In genomic region chr1:59247602-59248001, GRCm38 (mm10) we compare ENCODE assay signal across 8 mouse cellular contexts. TPM values are rescaled to one million over a fixed set of nuclear protein-coding genes. Genes with fewer than 3 reads are reported as not detected.
DNase-seq lines count a peak whose midpoint lies in the region; ATAC-seq and TF ChIP-seq lines count a peak whose summit lies in the region.

No protein-coding gene starts in this region.

- peak overlapping the region; percentile 22; the same call in 1 of the 2 replicates for H3K4me2 ChIP-seq in lung, embryonic 16.5 days (ENCODE audit: low read depth, low read length)

- ATAC-seq in Patski = peak; percentile 54
- ATAC-seq in lung, embryonic 16.5 days (ENCODE audit: low read depth) = peak; percentile 47; the same call in 1 of the 2 replicates
- ATAC-seq in erythroblast, adult 5-6 weeks (replicated peaks; ENCODE audit: low FRiP score, poor library complexity, severe bottlenecking) = no peak

- peak; percentile 93 for TF ChIP-seq CTCF in Patski (IDR thresholded peaks at IDR 0.05)
- peak; percentile 86 for TF ChIP-seq CTCF in kidney, adult 2 months (conservative IDR thresholded peaks at IDR 0.05; ENCODE audit: insufficient read depth, insufficient read length, low read depth, low read length)

- H3K36me3 ChIP-seq in kidney, adult 2 months (ENCODE audit: control insufficient read depth, insufficient read depth, low read length) = no peaks in the 10 kb centered on the region
- H3K36me3 ChIP-seq in lung, embryonic 16.5 days (ENCODE audit: control insufficient read depth, insufficient read depth, low read length) = no peaks in the 10 kb centered on the region

- DNase-seq in B cell, adult 2 months = peak; percentile 21 to 25
- DNase-seq in Patski (ENCODE audit: low read depth, low spot score) = no peak
- peak; percentile 75 to 80 for DNase-seq in cerebellum, postnatal 36 days
- peak; percentile 32 to 36 for DNase-seq in gastrocnemius, postnatal 36 days
- DNase-seq in kidney, adult 2 months = peak; percentile 56
- peak; percentile 42 for DNase-seq in ovary, postnatal 14 days (ENCODE audit: low spot score)

- intact Hi-C loops in gastrocnemius, postnatal 36 days (cut with DNase I) = loop anchor here (2.0 kb wide), 1 partner anchor 375 kb away; no protein-coding TSS in a partner anchor

- CTCF ChIA-PET in Patski (lab: Charles Lee) = interaction anchor here (0.7 to 3.1 kb wide), 10 partner anchors 9 to 389 kb away, joined by 3 to 13 read pairs (median 4); partner anchors contain the start of genes Als2 and Cdk15

- no peak overlapping the region for H3K27ac ChIP-seq in kidney, adult 2 months (ENCODE audit: insufficient read depth, low read depth, low read length)
- H3K27ac ChIP-seq in lung, embryonic 16.5 days (ENCODE audit: low read length) = no peak overlapping the region

- 4% methylated on average over 9 of the region's 9 CpGs for WGBS in kidney, adult 2 months
- WGBS in lung, embryonic 16.5 days = 5% methylated on average over 9 of the region's 9 CpGs

- no peaks in the 10 kb centered on the region for H3K27me3 ChIP-seq in Patski
- no peaks in the 10 kb centered on the region for H3K27me3 ChIP-seq in kidney, adult 2 months (replicated peaks; ENCODE audit: control insufficient read depth, insufficient read depth, low read length)
- no peaks in the 10 kb centered on the region for H3K27me3 ChIP-seq in lung, embryonic 16.5 days (ENCODE audit: control insufficient read depth, insufficient read depth, low read depth, low read length)

- H3K9ac ChIP-seq in lung, embryonic 16.5 days (ENCODE audit: low read length) = peak overlapping the region; percentile 41; the same call in 1 of the 2 replicates

- H3K4me3 ChIP-seq in kidney, adult 2 months (ENCODE audit: insufficient read depth, low read depth, low read length) = no peak overlapping the region
- H3K4me3 ChIP-seq in lung, embryonic 16.5 days (ENCODE audit: low read length) = no peak overlapping the region

- POLR2A ChIA-PET in Patski (lab: Charles Lee) = interaction anchor here (0.6 kb wide), 2 partner anchors 159 to 473 kb away, joined by 3 to 8 read pairs; no protein-coding TSS in a partner anchor

- H3K9me3 ChIP-seq in lung, embryonic 16.5 days (ENCODE audit: control insufficient read depth, low read length) = no peaks in the 10 kb centered on the region

- in situ Hi-C loops in Patski (cut with MboI; ENCODE audit: low pct_unique_long_range_greater_than_20kb) = no loop called here

- no peaks in the 10 kb centered on the region for H3K4me1 ChIP-seq in kidney, adult 2 months (ENCODE audit: control insufficient read depth, insufficient read depth, low read length)
- H3K4me1 ChIP-seq in lung, embryonic 16.5 days (replicated peaks; ENCODE audit: control insufficient read depth, insufficient read depth, low read length) = peaks cover 2% of the 10 kb centered on the region; the same call in 1 of the 2 replicates

- TF ChIP-seq POLR2A in kidney, adult 2 months (IDR thresholded peaks at IDR 0.05; ENCODE audit: low read depth, low read length) = no peak

RNA-seq across cellular contexts. Expression of gene Cdk15, which starts 9.1 kb away (rescaled TPM):
- polyA plus RNA-seq in Patski (2021) = 7.3 TPM
- total RNA-seq in gastrocnemius, postnatal 36 days (2021) = not detected
- 0.05 and 0.13 TPM in 2 replicates for polyA plus RNA-seq in kidney, adult 2 months (2012; rRNA removed)
- polyA plus RNA-seq in lung, embryonic 16.5 days (2015; fragmentation: Nextera tagmentation; extraction: Ambion mirVana) = not detected in 2 replicates
- total RNA-seq in erythroblast, adult 5-6 weeks (2015; ENCODE audit: low replicate concordance) = not detected in 2 replicates
- total RNA-seq in erythroblast, adult 5-6 weeks (2017; ENCODE audit: low replicate concordance) = not detected in 2 replicates

RNA-seq across cellular contexts. Expression of gene Als2, which starts 10.6 kb away (rescaled TPM):
- polyA plus RNA-seq in Patski (2021) = 19.0 TPM
- total RNA-seq in gastrocnemius, postnatal 36 days (2021) = 10 to 100 TPM; 13.6 to 16.1 TPM
- 10.8 and 11.1 TPM in 2 replicates for polyA plus RNA-seq in kidney, adult 2 months (2012; rRNA removed)
- polyA plus RNA-seq in lung, embryonic 16.5 days (2015; fragmentation: Nextera tagmentation; extraction: Ambion mirVana) = 11.2 and 11.6 TPM in 2 replicates
- 3.1 and 12.3 TPM in 2 replicates for total RNA-seq in erythroblast, adult 5-6 weeks (2015; ENCODE audit: low replicate concordance)
- total RNA-seq in erythroblast, adult 5-6 weeks (2017; ENCODE audit: low replicate concordance) = 5.5 and 6.3 TPM in 2 replicates
